Mouse (Mus musculus) forebrain, embryonic 13.5 days (tissue): Measurements from ENCODE around the gene Rpl18a. TPM values are rescaled to one million over a fixed set of nuclear protein-coding genes. Genes with fewer than 3 reads are reported as not detected.

ENCODE experiments used
- ATAC-seq: fragments of 200-750 bp; cut with Nextera tagmentation; 2 replicates; pipeline ENCODE4 v1.8.0; 2017
- H3K27ac ChIP-seq: fragments of 300-500 bp; sonication (generic); 2 replicates; pipeline ENCODE4 v1.5.1; 2015; ENCODE audit warnings: inconsistent platforms, mild to moderate bottlenecking, moderate library complexity
- H3K27me3 ChIP-seq: fragments of 300-500 bp; sonication (generic); 2 replicates; pipeline ENCODE4 v1.6.1; 2015; ENCODE audit warnings: mild to moderate bottlenecking, inconsistent platforms
- H3K36me3 ChIP-seq: fragments of 300-500 bp; sonication (generic); 2 replicates; pipeline ENCODE4 v1.6.1; 2015; ENCODE audit warnings: mild to moderate bottlenecking, inconsistent platforms; ENCODE audit not compliant: poor library complexity, severe bottlenecking
- H3K4me1 ChIP-seq: fragments of 300-500 bp; sonication (generic); 2 replicates; pipeline ENCODE4 v1.6.1; 2015; ENCODE audit warnings: inconsistent platforms
- H3K4me2 ChIP-seq: fragments of 300-500 bp; sonication (generic); 2 replicates; pipeline ENCODE4 v1.6.1; 2015; ENCODE audit warnings: inconsistent platforms, mild to moderate bottlenecking, moderate library complexity
- H3K4me3 ChIP-seq: fragments of 300-500 bp; sonication (generic); 2 replicates; pipeline ENCODE4 v1.5.1; 2015; ENCODE audit warnings: mild to moderate bottlenecking, inconsistent platforms
- H3K9ac ChIP-seq: fragments of 300-500 bp; sonication (generic); 2 replicates; pipeline ENCODE4 v1.6.1; 2015; ENCODE audit warnings: mild to moderate bottlenecking, inconsistent platforms
- H3K9me3 ChIP-seq: fragments of 300-500 bp; sonication (generic); replicated peaks from 2 replicates; pipeline ENCODE4 v1.6.1; 2016; ENCODE audit warnings: inconsistent platforms
- WGBS: fragments of 180-500 bp; shearing (Covaris S2); methylation state at CpG from one replicate; pipeline ENCODE4 v1.1.7; 2015; 5-methylcytosine and 5-hydroxymethylcytosine counted together
- polyA plus RNA-seq: library from polyadenylated mRNA; unstranded; fragments of >200 nt; fragmentation: Nextera tagmentation; extraction: Ambion mirVana; gene quantifications from 2 replicates; pipeline ENCODE4 v1.2.1, GENCODE M21; 2015

Gene Rpl18a
- polyA plus RNA-seq, 1 experiment from 2014 or later = 3,517 TPM

- Histone ChIP-seq H3K9me3 (0 out of 2 replicates have a peak, but pooled peaks cover 3% of the 10 kb centered on the region), H3K27me3 (peaks cover 58% of the 10 kb centered on the region), H3K4me1 (peaks cover 23% of the 10 kb centered on the region), H3K27ac (no peak within 1 kb of the TSS), H3K9ac (peak within 1 kb of the TSS; percentile 52), H3K4me2 (peak within 1 kb of the TSS; percentile 42), H3K4me3 (peak within 1 kb of the TSS; percentile 30), H3K36me3 (peaks cover 31% of the 10 kb centered on the region)
- 3% methylated on average over 80 of the region's 80 CpGs for WGBS
- ATAC-seq = no peak
Observed at GRCm38 (mm10) chr8:70892022-70892895, 5.0 kb downstream of the Rpl18a start, which contains the start of gene Slc5a5. TSS of gene Slc5a5 (minus strand) at chr8:70892757.

- no peak overlapping the region; the same call in 1 of the 2 replicates for H3K4me3 ChIP-seq
- H3K27ac ChIP-seq = no peak overlapping the region
- peaks cover 21% of the 10 kb centered on the region for H3K4me1 ChIP-seq
- peaks cover 31% of the 10 kb centered on the region for H3K36me3 ChIP-seq
- ATAC-seq = no peak
- H3K9me3 ChIP-seq = 0 out of 2 replicates have a peak, but pooled peaks cover 3% of the 10 kb centered on the region
- peaks cover 58% of the 10 kb centered on the region for H3K27me3 ChIP-seq
- H3K9ac ChIP-seq = no peak overlapping the region
- 14% methylated on average over 18 of the region's 21 CpGs for WGBS
- no peak overlapping the region for H3K4me2 ChIP-seq
Observed at GRCm38 (mm10) chr8:70891356-70891755, 5.9 kb downstream of the Rpl18a start.

GRCm38 (mm10) chr8:70890656-70891055 is 6.6 kb downstream of the Rpl18a start:
- peaks cover 14% of the 10 kb centered on the region for H3K4me1 ChIP-seq
- no peak overlapping the region for H3K9ac ChIP-seq
- no peak overlapping the region for H3K4me2 ChIP-seq
- H3K27me3 ChIP-seq = peaks cover 59% of the 10 kb centered on the region
- H3K9me3 ChIP-seq = 0 out of 2 replicates have a peak, but pooled peaks cover 3% of the 10 kb centered on the region
- 90% methylated on average over 5 of the region's 5 CpGs for WGBS
- peaks cover 26% of the 10 kb centered on the region for H3K36me3 ChIP-seq
- ATAC-seq = no peak
- no peak overlapping the region for H3K27ac ChIP-seq
- H3K4me3 ChIP-seq = no peak overlapping the region

GRCm38 (mm10) chr8:70887669-70888068 is 9.5 kb downstream of the Rpl18a start:
- Histone ChIP-seq H3K4me3 (peak overlapping the region; percentile 13; the same call in 1 of the 2 replicates), H3K4me2 (peak overlapping the region; percentile 39), H3K36me3 (no peaks in the 10 kb centered on the region), H3K27me3 (peaks cover 40% of the 10 kb centered on the region), H3K27ac (no peak overlapping the region), H3K4me1 (peaks cover 11% of the 10 kb centered on the region), H3K9me3 (0 out of 2 replicates have a peak, but pooled peaks cover 3% of the 10 kb centered on the region), H3K9ac (peak overlapping the region; percentile 27; the same call in 1 of the 2 replicates)
- peak; percentile 26; the same call in 1 of the 2 replicates for ATAC-seq
- WGBS = 3% methylated on average over 17 of the region's 18 CpGs

- H3K9ac ChIP-seq = no peak overlapping the region
- H3K4me1 ChIP-seq = peaks cover 4% of the 10 kb centered on the region; the same call in 1 of the 2 replicates
- H3K4me2 ChIP-seq = no peak overlapping the region
- WGBS = 17% methylated on average over 12 of the region's 12 CpGs
- no peak for ATAC-seq
- peaks cover 19% of the 10 kb centered on the region for H3K27me3 ChIP-seq
- H3K9me3 ChIP-seq = no peaks in the 10 kb centered on the region
- H3K4me3 ChIP-seq = no peak overlapping the region
- no peaks in the 10 kb centered on the region for H3K36me3 ChIP-seq
- H3K27ac ChIP-seq = no peak overlapping the region
Observed at GRCm38 (mm10) chr8:70885612-70886011, 11.6 kb downstream of the Rpl18a start.

GRCm38 (mm10) chr8:70884683-70885082 is 12.5 kb downstream of the Rpl18a start:
- Histone ChIP-seq H3K4me3 (no peak overlapping the region), H3K4me2 (no peak overlapping the region), H3K36me3 (no peaks in the 10 kb centered on the region), H3K9me3 (no peaks in the 10 kb centered on the region), H3K9ac (no peak overlapping the region), H3K4me1 (peaks cover 13% of the 10 kb centered on the region), H3K27me3 (0 out of 2 replicates have a peak, but pooled peaks cover 11% of the 10 kb centered on the region), H3K27ac (no peak overlapping the region)
- no peak for ATAC-seq
- 94% methylated on average over 10 of the region's 10 CpGs for WGBS

- ATAC-seq = no peak
- no peak overlapping the region for H3K27ac ChIP-seq
- H3K9ac ChIP-seq = no peak overlapping the region
- no peaks in the 10 kb centered on the region for H3K36me3 ChIP-seq
- H3K27me3 ChIP-seq = 0 out of 2 replicates have a peak, but pooled peaks cover 11% of the 10 kb centered on the region
- no peaks in the 10 kb centered on the region for H3K9me3 ChIP-seq
- H3K4me2 ChIP-seq = no peak overlapping the region
- H3K4me1 ChIP-seq = peaks cover 16% of the 10 kb centered on the region
- H3K4me3 ChIP-seq = no peak overlapping the region
- WGBS = 84% methylated on average over 4 of the region's 4 CpGs
Observed at GRCm38 (mm10) chr8:70884186-70884585, 13.0 kb downstream of the Rpl18a start.

GRCm38 (mm10) chr8:70880546-70880945 is 16.7 kb downstream of the Rpl18a start:
- Histone ChIP-seq H3K4me2 (no peak overlapping the region), H3K27me3 (0 out of 2 replicates have a peak, but pooled peaks cover 6% of the 10 kb centered on the region), H3K4me3 (no peak overlapping the region), H3K36me3 (no peaks in the 10 kb centered on the region), H3K27ac (no peak overlapping the region; the same call in 1 of the 2 replicates), H3K4me1 (peaks cover 12% of the 10 kb centered on the region), H3K9me3 (no peaks in the 10 kb centered on the region), H3K9ac (peak overlapping the region; percentile 21; the same call in 1 of the 2 replicates)
- ATAC-seq = no peak
- 32% methylated on average over 11 of the region's 11 CpGs for WGBS

GRCm38 (mm10) chr8:70880126-70880525 is 17.1 kb downstream of the Rpl18a start:
- WGBS = 11% methylated on average over 4 of the region's 4 CpGs
- no peaks in the 10 kb centered on the region for H3K36me3 ChIP-seq
- H3K4me3 ChIP-seq = no peak overlapping the region
- no peak overlapping the region for H3K4me2 ChIP-seq
- 0 out of 2 replicates have a peak, but pooled peaks cover 3% of the 10 kb centered on the region for H3K27me3 ChIP-seq
- peaks cover 12% of the 10 kb centered on the region for H3K4me1 ChIP-seq
- no peak overlapping the region for H3K27ac ChIP-seq
- H3K9me3 ChIP-seq = no peaks in the 10 kb centered on the region
- H3K9ac ChIP-seq = peak overlapping the region; percentile 21; the same call in 1 of the 2 replicates
- 0 out of 2 replicates have a peak, but pooled peaks have one; percentile 49 for ATAC-seq

GRCm38 (mm10) chr8:70879500-70879899 is 17.7 kb downstream of the Rpl18a start:
- H3K27me3 ChIP-seq = 0 out of 2 replicates have a peak, but pooled peaks cover 3% of the 10 kb centered on the region
- H3K4me1 ChIP-seq = peaks cover 12% of the 10 kb centered on the region
- no peak overlapping the region for H3K4me2 ChIP-seq
- no peaks in the 10 kb centered on the region for H3K36me3 ChIP-seq
- no peak for ATAC-seq
- H3K9me3 ChIP-seq = no peaks in the 10 kb centered on the region
- no peak overlapping the region for H3K4me3 ChIP-seq
- WGBS = 48% methylated on average over 4 of the region's 4 CpGs
- no peak overlapping the region for H3K9ac ChIP-seq
- H3K27ac ChIP-seq = no peak overlapping the region

- Histone ChIP-seq H3K27ac (no peak overlapping the region), H3K9me3 (no peaks in the 10 kb centered on the region), H3K36me3 (no peaks in the 10 kb centered on the region), H3K4me1 (peaks cover 12% of the 10 kb centered on the region), H3K9ac (no peak overlapping the region), H3K4me2 (no peak overlapping the region), H3K4me3 (no peak overlapping the region), H3K27me3 (0 out of 2 replicates have a peak, but pooled peaks cover 3% of the 10 kb centered on the region)
- ATAC-seq = no peak
- WGBS = 51% methylated on average over 2 of the region's 2 CpGs
Observed at GRCm38 (mm10) chr8:70878178-70878577, 19.0 kb downstream of the Rpl18a start.

GRCm38 (mm10) chr8:70876382-70876781 is 20.8 kb downstream of the Rpl18a start:
- H3K4me1 ChIP-seq = peaks cover 26% of the 10 kb centered on the region
- no peak overlapping the region for H3K27ac ChIP-seq
- ATAC-seq = no peak
- H3K4me3 ChIP-seq = no peak overlapping the region
- no peaks in the 10 kb centered on the region for H3K36me3 ChIP-seq
- H3K27me3 ChIP-seq = 0 out of 2 replicates have a peak, but pooled peaks cover 3% of the 10 kb centered on the region
- 70% methylated on average over 4 of the region's 4 CpGs for WGBS
- no peak overlapping the region for H3K4me2 ChIP-seq
- H3K9ac ChIP-seq = no peak overlapping the region
- no peaks in the 10 kb centered on the region for H3K9me3 ChIP-seq
